Mouse (Mus musculus): ENCODE data around the gene Lat2.

GRCm38 (mm10) chr5:134551233-134552109 lies 63.4 kb downstream of the Lat2 start:
- TF ChIP-seq CTCF (IDR thresholded peaks at IDR 0.05; ENCODE audit: extremely low read depth, insufficient read depth, insufficient read length, insufficient replicate concordance) (no peak), POLR2A (IDR thresholded peaks at IDR 0.05; ENCODE audit: low read depth, low read length) (no peak)
